Mouse (Mus musculus): ENCODE data around the gene Tsen15. TPM values are rescaled to one million over a fixed set of nuclear protein-coding genes. Genes with fewer than 3 reads are reported as not detected.
"Not testable (repeated sequence)": the region's sequence is repeated elsewhere in the genome, so short reads cannot be mapped to it uniquely, and the experiment has no call there.

Tsen15 gene
- total RNA-seq, 2 experiments from 2014 or later = 37.2 to 38.7 TPM

GRCm38 (mm10) chr1:152385693-152386092 lies 795 bp downstream of the Tsen15 start:
- not testable (repeated sequence) for DNase-seq

GRCm38 (mm10) chr1:152384589-152384988 lies 1.9 kb downstream of the Tsen15 start:
- no peak for DNase-seq

DNA sequence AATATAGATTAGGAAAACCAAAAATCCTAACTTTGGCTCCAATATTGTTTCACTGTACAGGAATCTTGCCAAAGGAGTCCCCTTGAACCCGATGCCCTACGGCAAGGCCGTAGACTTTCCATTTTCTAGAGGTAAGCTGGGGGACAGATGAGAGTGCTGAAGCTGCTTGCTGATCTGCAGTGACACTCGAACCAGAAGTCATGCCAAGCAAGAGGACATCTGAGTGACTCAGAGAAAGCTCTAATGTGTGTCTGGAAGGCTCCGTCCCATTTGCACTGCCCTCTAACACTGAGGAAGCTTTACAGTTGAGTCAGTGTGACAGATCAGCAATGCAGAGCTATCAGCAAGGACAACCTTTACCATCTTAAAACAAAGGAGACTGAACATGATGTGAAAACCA lies 8.2 kb downstream of the Tsen15 start:
- no peak for DNase-seq

GRCm38 (mm10) chr1:152369139-152369538 lies 17.3 kb downstream of the Tsen15 start:
- DNase-seq = peak; percentile 45 to 55

- no peak for DNase-seq
Measured at GRCm38 (mm10) chr1:152368311-152369088, 18.0 kb downstream of the Tsen15 start.

GRCm38 (mm10) chr1:152356721-152357120 lies 29.8 kb downstream of the Tsen15 start:
- no peak for DNase-seq

DNA sequence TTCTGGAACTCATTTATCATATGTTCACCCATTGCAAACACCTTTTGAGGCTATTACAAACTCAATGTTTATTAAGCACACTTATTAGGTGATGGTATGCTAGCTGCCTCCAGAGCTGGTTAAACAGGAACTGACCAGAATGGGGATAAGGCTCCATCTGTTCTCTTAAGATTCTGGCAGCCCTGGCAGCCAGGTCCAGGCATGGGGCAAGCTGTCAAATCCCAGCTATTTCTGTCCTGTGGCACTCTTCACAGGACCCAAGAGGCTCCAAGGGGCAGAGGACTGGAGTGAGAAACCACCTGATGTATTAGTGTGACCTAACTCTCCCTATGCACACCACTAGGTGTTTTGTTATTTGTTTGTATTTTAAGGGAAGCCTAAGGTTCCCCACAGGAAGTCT lies 38.5 kb downstream of the Tsen15 start:
- DNase-seq = no peak

GRCm38 (mm10) chr1:152324024-152324423 lies 62.5 kb downstream of the Tsen15 start:
- no peak for DNase-seq

Other genes with a start within 250 kb of the Tsen15 start
- gene Colgalt2, start 13.1 kb upstream of the Tsen15 start, total RNA-seq (2021) = 1 to 10 TPM; 5.6 to 5.9 TPM